In genomic region chr10:82631133-82631532, GRCm38 (mm10) we compare ENCODE assay signal across 9 mouse cellular contexts. TPM values are rescaled to one million over a fixed set of nuclear protein-coding genes. Genes with fewer than 3 reads are reported as not detected.
DNase-seq lines count a peak whose midpoint lies in the region; ATAC-seq lines count a peak whose summit lies in the region.
"Had no signal": no experiment of that assay in that cellular context is flagged by ENCODE, and none has a peak within 500 bp of the region (broad histone marks: within the 10 kb centered on the region; RNA-seq: fewer than 3 reads in every experiment).

No protein-coding gene starts in this region.

- H3K36me3 ChIP-seq in kidney, embryonic 15.5 days, result peaks cover 38% of the 10 kb centered on the region
- peaks cover 6% of the 10 kb centered on the region for H3K36me3 ChIP-seq in hindbrain, embryonic 16.5 days (ENCODE audit: control insufficient read depth, insufficient read depth, low read length)
- H3K36me3 ChIP-seq in midbrain, embryonic 15.5 days (replicated peaks), result 0 out of 2 replicates have a peak, but pooled peaks cover 3% of the 10 kb centered on the region

- 81% methylated on average over 7 of the region's 7 CpGs for WGBS in kidney, embryonic 15.5 days
- 77% methylated on average over 7 of the region's 7 CpGs for WGBS in hindbrain, embryonic 16.5 days
- WGBS in midbrain, embryonic 15.5 days, result 75% methylated on average over 7 of the region's 7 CpGs

- peak overlapping the region; percentile 81 for H3K4me2 ChIP-seq in kidney, embryonic 15.5 days
- H3K4me2 ChIP-seq in hindbrain, embryonic 16.5 days (ENCODE audit: low read length), result peak overlapping the region; percentile 83
- peak overlapping the region; percentile 77; the same call in 1 of the 2 replicates for H3K4me2 ChIP-seq in midbrain, embryonic 15.5 days

- peak overlapping the region; percentile 86 for H3K4me3 ChIP-seq in kidney, embryonic 15.5 days (replicated peaks)
- H3K4me3 ChIP-seq in hindbrain, embryonic 16.5 days (ENCODE audit: low read length), result no peak overlapping the region
- peak overlapping the region; percentile 60 for H3K4me3 ChIP-seq in midbrain, embryonic 15.5 days

- H3K9ac ChIP-seq in kidney, embryonic 15.5 days, result peak overlapping the region; percentile 88; the same call in 1 of the 2 replicates
- no peak overlapping the region; the same call in 1 of the 2 replicates for H3K9ac ChIP-seq in hindbrain, embryonic 16.5 days (ENCODE audit: low read depth, low read length)
- no peak overlapping the region; the same call in 1 of the 2 replicates for H3K9ac ChIP-seq in midbrain, embryonic 15.5 days

- no peaks in the 10 kb centered on the region for H3K27me3 ChIP-seq in kidney, embryonic 15.5 days
- no peaks in the 10 kb centered on the region for H3K27me3 ChIP-seq in hindbrain, embryonic 16.5 days (replicated peaks; ENCODE audit: control insufficient read depth, insufficient read depth, low read length)
- no peaks in the 10 kb centered on the region for H3K27me3 ChIP-seq in midbrain, embryonic 15.5 days (replicated peaks)

- H3K4me1 ChIP-seq in kidney, embryonic 15.5 days, result peaks cover 22% of the 10 kb centered on the region
- peaks cover 14% of the 10 kb centered on the region for H3K4me1 ChIP-seq in hindbrain, embryonic 16.5 days (ENCODE audit: control insufficient read depth, insufficient read depth, low read depth, low read length)
- peaks cover 26% of the 10 kb centered on the region for H3K4me1 ChIP-seq in midbrain, embryonic 15.5 days

- H3K27ac ChIP-seq in kidney, embryonic 15.5 days, result no peak overlapping the region
- H3K27ac ChIP-seq in hindbrain, embryonic 16.5 days (ENCODE audit: low read depth, low read length), result no peak overlapping the region
- no peak overlapping the region for H3K27ac ChIP-seq in midbrain, embryonic 15.5 days

- DNase-seq in kidney, postnatal 14 days, result no peak
- peak; percentile 30 for DNase-seq in NIH3T3 (ENCODE audit: low read depth)
- no peak for DNase-seq in right cerebral cortex, postnatal 10 days (ENCODE audit: low spot score in 2 of 2)
- DNase-seq in layer of hippocampus, adult 8-10 months (ENCODE audit: low spot score in 2 of 2), result no peak
- no peak for DNase-seq in thymus, postnatal 4 days
- DNase-seq: lung, adult 2 months had no signal

- no peak for ATAC-seq in kidney, embryonic 15.5 days (replicated peaks; ENCODE audit: low FRiP score)
- no peak for ATAC-seq in hindbrain, embryonic 16.5 days
- ATAC-seq in midbrain, embryonic 15.5 days (replicated peaks), result no peak

- H3K9me3 ChIP-seq in kidney, embryonic 15.5 days (replicated peaks), result no peaks in the 10 kb centered on the region
- H3K9me3 ChIP-seq in hindbrain, embryonic 16.5 days (ENCODE audit: control insufficient read depth, low read length), result no peaks in the 10 kb centered on the region
- H3K9me3 ChIP-seq in midbrain, embryonic 15.5 days, result no peaks in the 10 kb centered on the region

RNA-seq across cellular contexts. Expression of gene Tdg, which starts 1.5 kb away (rescaled TPM):
- polyA plus RNA-seq in kidney, embryonic 15.5 days (2015; fragmentation: Nextera tagmentation; extraction: Ambion mirVana), result 153 and 154 TPM in 2 replicates
- 123 and 150 TPM in 2 replicates for polyA plus RNA-seq in hindbrain, embryonic 16.5 days (2015; fragmentation: Nextera tagmentation; extraction: Ambion mirVana)
- 169 and 170 TPM in 2 replicates for polyA plus RNA-seq in midbrain, embryonic 15.5 days (2015; fragmentation: Nextera tagmentation; extraction: Ambion mirVana)
- 10 to 100 TPM; 35.5 to 42.7 (median 36.9) TPM for total RNA-seq in layer of hippocampus, adult 8-10 months (2022)

RNA-seq across cellular contexts. Expression of gene 1190007I07Rik, which starts 8.1 kb away (rescaled TPM):
- 49.7 and 51.3 TPM in 2 replicates for polyA plus RNA-seq in kidney, embryonic 15.5 days (2015; fragmentation: Nextera tagmentation; extraction: Ambion mirVana)
- polyA plus RNA-seq in hindbrain, embryonic 16.5 days (2015; fragmentation: Nextera tagmentation; extraction: Ambion mirVana), result 30.5 and 32.7 TPM in 2 replicates
- 28.4 and 36.4 TPM in 2 replicates for polyA plus RNA-seq in midbrain, embryonic 15.5 days (2015; fragmentation: Nextera tagmentation; extraction: Ambion mirVana)
- total RNA-seq in layer of hippocampus, adult 8-10 months (2022), result 10 to 100 TPM; 19.7 to 22.4 (median 19.7) TPM

RNA-seq across cellular contexts. Expression of gene Glt8d2, which starts 59.3 kb away (rescaled TPM):
- polyA plus RNA-seq in kidney, embryonic 15.5 days (2015; fragmentation: Nextera tagmentation; extraction: Ambion mirVana), result 4.0 and 5.0 TPM in 2 replicates
- polyA plus RNA-seq in hindbrain, embryonic 16.5 days (2015; fragmentation: Nextera tagmentation; extraction: Ambion mirVana), result 1.5 and 2.4 TPM in 2 replicates
- polyA plus RNA-seq in midbrain, embryonic 15.5 days (2015; fragmentation: Nextera tagmentation; extraction: Ambion mirVana), result 1.4 and 1.6 TPM in 2 replicates
- total RNA-seq in layer of hippocampus, adult 8-10 months (2022), result 10 to 100 TPM; 13.9 to 26.8 (median 18.1) TPM
